Comparison of ENCODE assay signal across 10 mouse cellular contexts in the genomic region with DNA sequence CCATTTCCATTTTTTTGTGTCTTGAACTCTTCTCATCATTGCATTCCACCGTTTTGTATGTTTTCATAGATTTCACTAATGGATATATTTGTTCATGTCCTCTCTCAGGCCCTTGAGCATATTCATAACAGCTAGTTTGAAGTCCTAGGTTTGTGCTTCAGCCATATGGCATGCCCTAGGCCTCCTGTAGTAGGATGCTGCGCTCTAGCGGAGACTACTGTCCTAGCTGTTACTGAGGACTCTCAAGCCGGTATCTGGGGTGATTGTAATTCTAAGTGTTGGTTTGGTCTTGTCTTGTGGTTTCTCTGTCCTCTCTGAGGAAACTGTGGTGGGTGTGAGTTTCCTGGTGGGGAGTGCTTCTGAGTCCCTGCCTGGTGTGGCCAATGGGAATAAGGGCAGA. TPM values are rescaled to one million over a fixed set of nuclear protein-coding genes. Genes with fewer than 3 reads are reported as not detected.
DNase-seq lines count a peak whose midpoint lies in the region; ATAC-seq lines count a peak whose summit lies in the region.
"Had no signal": no experiment of that assay in that cellular context is flagged by ENCODE, and none has a peak within 500 bp of the region (broad histone marks: within the 10 kb centered on the region; RNA-seq: fewer than 3 reads in every experiment).

No protein-coding gene starts in this region.

- 10% methylated on average over 4 of the region's 4 CpGs for WGBS in liver, embryonic 12.5 days (ENCODE audit: insufficient replicate concordance)
- WGBS in hindbrain, embryonic 14.5 days, result 29% methylated on average over 4 of the region's 4 CpGs
- 28% methylated on average over 4 of the region's 4 CpGs for WGBS in neural tube, embryonic 14.5 days

- H3K4me3 ChIP-seq in liver, embryonic 12.5 days, result no peak overlapping the region
- no peak overlapping the region for H3K4me3 ChIP-seq in hindbrain, embryonic 14.5 days (replicated peaks; ENCODE audit: low read length)
- no peak overlapping the region for H3K4me3 ChIP-seq in neural tube, embryonic 14.5 days (ENCODE audit: low read depth, low read length)

- no peaks in the 10 kb centered on the region for H3K4me1 ChIP-seq in liver, embryonic 12.5 days
- no peaks in the 10 kb centered on the region for H3K4me1 ChIP-seq in hindbrain, embryonic 14.5 days (replicated peaks; ENCODE audit: control insufficient read depth, insufficient read depth, low read length)
- no peaks in the 10 kb centered on the region for H3K4me1 ChIP-seq in neural tube, embryonic 14.5 days (ENCODE audit: control insufficient read depth, insufficient read depth, low read length)

- no peak overlapping the region for H3K9ac ChIP-seq in liver, embryonic 12.5 days
- no peak overlapping the region for H3K9ac ChIP-seq in hindbrain, embryonic 14.5 days
- H3K9ac ChIP-seq in neural tube, embryonic 14.5 days (replicated peaks; ENCODE audit: low read depth, low read length), result no peak overlapping the region

- no peak overlapping the region for H3K4me2 ChIP-seq in liver, embryonic 12.5 days
- H3K4me2 ChIP-seq in hindbrain, embryonic 14.5 days (replicated peaks), result no peak overlapping the region
- no peak overlapping the region for H3K4me2 ChIP-seq in neural tube, embryonic 14.5 days (ENCODE audit: low read depth, low read length)

- H3K27me3 ChIP-seq in liver, embryonic 12.5 days (replicated peaks), result peaks cover 24% of the 10 kb centered on the region; the same call in 1 of the 2 replicates
- no peaks in the 10 kb centered on the region for H3K27me3 ChIP-seq in hindbrain, embryonic 14.5 days (ENCODE audit: control insufficient read depth, insufficient read depth, low read length)
- H3K27me3 ChIP-seq in neural tube, embryonic 14.5 days (ENCODE audit: control insufficient read depth, insufficient read depth, low read length), result no peaks in the 10 kb centered on the region

- no peaks in the 10 kb centered on the region for H3K36me3 ChIP-seq in liver, embryonic 12.5 days
- 0 out of 2 replicates have a peak, but pooled peaks cover 3% of the 10 kb centered on the region for H3K36me3 ChIP-seq in hindbrain, embryonic 14.5 days (replicated peaks; ENCODE audit: control insufficient read depth, insufficient read depth)
- H3K36me3 ChIP-seq in neural tube, embryonic 14.5 days (ENCODE audit: control insufficient read depth, insufficient read depth, low read length), result no peaks in the 10 kb centered on the region

- H3K27ac ChIP-seq in liver, embryonic 12.5 days, result no peak overlapping the region
- no peak overlapping the region for H3K27ac ChIP-seq in hindbrain, embryonic 14.5 days
- no peak overlapping the region for H3K27ac ChIP-seq in neural tube, embryonic 14.5 days (ENCODE audit: low read depth, low read length)

- peak; percentile 18 for DNase-seq in adrenal gland, postnatal 25 days
- no peak for DNase-seq in adrenal gland, adult 2 months
- DNase-seq in liver, result peak; percentile 32
- DNase-seq in cerebellum, adult 8-10 months, result peak; percentile 56
- DNase-seq in hindbrain, embryonic 14.5 days (ENCODE audit: low spot score), result peak; percentile 67
- no peak for DNase-seq in frontal cortex, postnatal 10 days (ENCODE audit: low spot score in 2 of 2)

- H3K9me3 ChIP-seq in liver, embryonic 12.5 days (replicated peaks), result no peaks in the 10 kb centered on the region
- H3K9me3 ChIP-seq in hindbrain, embryonic 14.5 days (ENCODE audit: control insufficient read depth, low read length), result no peaks in the 10 kb centered on the region
- no peaks in the 10 kb centered on the region for H3K9me3 ChIP-seq in neural tube, embryonic 14.5 days (ENCODE audit: control insufficient read depth, low read length)

- ATAC-seq in liver, embryonic 12.5 days, result no peak
- no peak for ATAC-seq in hindbrain, embryonic 14.5 days (ENCODE audit: low FRiP score)
- ATAC-seq in neural tube, embryonic 14.5 days (ENCODE audit: low read depth), result peak; percentile 56; the same call in 1 of the 2 replicates

RNA-seq across cellular contexts. Expression of a gene that starts 50.1 kb away (rescaled TPM):
- total RNA-seq in adrenal gland, postnatal 25 days (2021), result not detected in 2 replicates
- under 1 TPM; 0.37 to 0.45 TPM for total RNA-seq in adrenal gland, adult 2 months (2021)
- polyA plus RNA-seq in adrenal gland, adult 2 months (2012; rRNA removed), result 0.37 TPM in 1 of 2 replicates, not detected in the other
- polyA plus RNA-seq in liver, embryonic 12.5 days (2016; fragmentation: Nextera tagmentation; extraction: Ambion mirVana), result not detected in 2 replicates
- not detected in 2 replicates for polyA plus RNA-seq in hindbrain, embryonic 14.5 days (2014; fragmentation: Nextera tagmentation; extraction: Ambion mirVana)
- not detected in 2 replicates for polyA plus RNA-seq in neural tube, embryonic 14.5 days (2014; fragmentation: Nextera tagmentation; extraction: Ambion mirVana)
- polyA plus RNA-seq: frontal cortex, adult 2 months; liver, embryonic 16.5 days had no signal

Comparison
In these comparisons a context has a peak if more than half of its experiments do, and no peak if none do; other contexts are left out.
1. DNase-seq: peak in adrenal gland, postnatal 25 days (single experiment), liver (single experiment), cerebellum, adult 8-10 months (single experiment) and hindbrain, embryonic 14.5 days (single experiment); none in adrenal gland, adult 2 months (single experiment) and frontal cortex, postnatal 10 days (0 of 2).